Mouse (Mus musculus) stomach, postnatal 0 days (tissue): ENCODE results near the gene Hist3h2ba.

ENCODE experiments used
- CTCF ChIP-seq: IDR thresholded peaks from 2 replicates; pipeline ENCODE4 v1.5.1; 2016; ENCODE audit warnings: antibody characterized with exemption, low read depth, mild to moderate bottlenecking, moderate library complexity
- EP300 ChIP-seq: optimal IDR thresholded peaks from 2 replicates; pipeline ENCODE3; 2016; ENCODE audit warnings: antibody characterized with exemption

DNA sequence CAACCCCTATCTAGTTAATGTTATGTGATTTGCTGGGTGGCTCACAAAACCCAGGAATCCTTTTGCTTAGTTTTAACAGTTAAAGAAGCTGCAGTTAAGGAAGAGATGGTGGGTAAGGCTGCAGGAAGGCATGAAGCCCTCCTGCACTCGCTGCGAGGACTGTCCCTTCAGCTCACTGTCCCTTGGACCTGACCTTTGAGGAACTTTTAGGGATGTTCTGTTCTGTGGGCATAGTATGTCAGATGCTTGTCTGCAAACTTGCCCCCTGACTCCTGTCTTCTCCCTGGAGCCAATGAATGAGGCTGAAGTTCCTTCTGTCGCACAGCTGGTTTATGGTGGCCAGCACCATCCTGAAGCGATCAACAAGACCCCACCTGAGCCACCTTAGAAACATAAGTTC lies 40.4 kb downstream of the Hist3h2ba start:
- TF ChIP-seq CTCF (no peak), EP300 (no peak)
